Mouse (Mus musculus) left cerebral cortex, adult 8-10 months (tissue): ENCODE data around the gene Tmem170b. TPM values are rescaled to one million over a fixed set of nuclear protein-coding genes. Genes with fewer than 3 reads are reported as not detected.
"Not testable (repeated sequence)": the region's sequence is repeated elsewhere in the genome, so short reads cannot be mapped to it uniquely, and the experiment has no call there.

ENCODE experiments used
- DNase-seq, 2 experiments: peaks; one replicate each; pipeline ENCODE4 v3.0.0; 2022; ENCODE audit warnings: low spot score in 2 of 2
- total RNA-seq, 4 experiments: library from RNA; stranded (reverse); gene quantifications; 2 replicates each; pipeline ENCODE4 v1.2.4; 2022

Tmem170b gene
- total RNA-seq, 4 experiments from 2014 or later, result 78.7 to 83.4 (median 80.8) TPM

- no peak for DNase-seq
Observed at GRCm38 (mm10) chr13:41663501-41664195, 57.9 kb downstream of the Tmem170b start.

DNA sequence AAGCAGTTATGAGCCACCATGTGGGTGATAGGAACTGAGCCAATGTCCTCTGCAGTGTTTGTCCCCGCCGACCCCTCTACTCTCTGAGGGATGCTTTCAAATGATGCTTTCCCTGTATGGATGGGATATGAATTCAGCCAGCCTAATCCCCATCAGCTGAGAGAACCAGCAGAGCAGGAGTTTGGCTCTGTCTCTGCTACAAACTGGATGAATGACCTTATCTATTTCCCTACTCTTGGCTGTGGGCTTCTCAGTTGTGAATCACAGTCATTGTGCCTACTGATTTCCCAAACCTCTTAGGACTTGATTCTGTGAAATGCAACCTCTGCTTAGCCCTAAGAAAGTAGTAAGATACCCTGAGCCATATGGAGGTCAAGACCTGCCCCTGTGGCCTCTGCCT, 64.2 kb downstream of the Tmem170b start:
- DNase-seq, result no peak

DNA sequence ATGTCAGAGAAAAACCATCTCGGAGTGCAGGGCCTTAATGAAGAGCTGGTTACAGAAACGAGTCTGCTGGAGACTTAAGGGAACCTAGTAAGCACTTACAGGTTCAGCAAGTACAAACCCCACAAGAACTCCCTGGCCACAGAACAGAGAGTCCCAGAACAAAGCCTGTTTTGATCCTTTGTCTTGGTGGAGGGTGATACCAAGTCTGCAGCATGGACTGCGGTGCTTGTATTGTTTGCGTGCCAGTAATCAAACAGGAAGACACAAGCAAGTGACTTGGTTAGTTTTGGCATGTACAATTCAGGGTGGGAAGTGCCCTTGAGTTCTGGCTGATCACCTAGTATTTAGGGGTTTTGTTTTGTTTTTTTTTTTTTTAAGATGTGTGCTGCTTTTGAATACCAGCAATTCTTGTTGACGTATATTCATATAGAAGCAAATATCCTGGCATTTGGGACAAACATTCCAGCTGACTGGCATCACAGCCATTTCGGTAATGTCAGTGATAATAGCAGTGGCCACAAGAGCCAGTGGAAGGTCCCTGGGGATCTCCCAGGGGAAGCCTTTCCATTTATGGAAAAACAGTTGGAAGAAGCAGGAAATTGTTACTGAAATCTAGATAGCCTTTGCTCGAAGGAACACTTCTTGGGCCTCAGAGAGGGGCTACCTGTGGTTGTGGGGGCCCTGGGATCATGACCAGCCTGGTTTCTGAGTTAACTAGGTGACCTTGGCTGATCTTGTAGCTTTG, 64.9 kb downstream of the Tmem170b start:
- DNase-seq, result no peak

- DNase-seq, result no peak
Observed at GRCm38 (mm10) chr13:41671136-41671705, 65.5 kb downstream of the Tmem170b start.

DNA sequence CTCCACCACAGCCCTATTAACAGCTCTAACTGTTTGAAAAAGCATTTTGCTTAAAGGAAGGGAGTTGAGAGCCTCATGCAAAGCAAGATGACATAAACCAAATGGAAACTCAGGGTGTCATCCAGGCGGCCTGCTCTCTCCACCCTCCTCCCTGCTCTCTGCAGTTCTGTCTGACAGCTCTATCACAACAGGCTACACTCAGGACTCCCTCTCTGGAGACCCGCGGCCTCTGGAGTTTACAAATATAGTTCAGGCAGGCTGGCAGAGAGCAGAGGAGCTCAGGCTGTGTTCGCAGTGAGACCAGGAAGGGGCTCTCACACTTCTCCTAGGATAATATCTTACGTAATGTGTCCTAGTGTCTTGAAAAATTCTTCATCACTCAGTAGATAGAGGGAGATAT, 67.2 kb downstream of the Tmem170b start:
- DNase-seq, result not testable (repeated sequence)

DNA sequence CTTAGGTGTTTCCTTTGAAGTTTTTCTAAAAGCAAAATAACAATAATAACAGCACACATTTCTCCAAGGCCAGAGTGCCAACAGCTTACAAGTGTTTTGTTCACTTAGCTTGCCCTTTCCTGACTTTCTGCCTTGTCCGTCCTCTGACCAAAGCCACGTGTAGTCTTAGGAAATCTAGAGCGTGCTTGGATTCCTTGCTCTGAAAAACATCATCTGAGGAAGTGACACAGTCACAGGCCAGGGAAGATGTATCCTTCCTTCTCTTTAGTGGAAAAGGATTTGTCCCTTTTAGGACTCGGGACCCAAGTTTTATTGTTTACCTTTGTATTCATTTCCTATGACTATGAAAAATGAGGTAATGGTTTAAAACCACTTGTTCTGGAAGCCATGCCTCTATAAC, 67.8 kb downstream of the Tmem170b start:
- no peak for DNase-seq

DNA sequence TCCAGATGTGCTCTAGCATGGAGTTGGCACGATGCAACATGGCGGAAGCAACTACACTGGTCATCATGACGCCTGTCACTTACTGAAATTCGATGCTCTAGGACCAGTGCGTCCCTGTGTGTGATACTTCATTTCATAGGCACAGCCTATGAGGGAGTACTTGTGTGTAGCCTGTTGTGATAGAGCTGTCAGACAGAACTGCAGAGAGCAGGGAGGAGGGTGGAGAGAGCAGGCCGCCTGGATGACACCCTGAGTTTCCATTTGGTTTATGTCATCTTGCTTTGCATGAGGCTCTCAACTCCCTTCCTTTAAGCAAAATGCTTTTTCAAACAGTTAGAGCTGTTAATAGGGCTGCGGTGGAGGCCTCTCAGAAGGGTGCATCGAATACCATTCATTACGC, 68.9 kb downstream of the Tmem170b start:
- not testable (repeated sequence) for DNase-seq

DNA sequence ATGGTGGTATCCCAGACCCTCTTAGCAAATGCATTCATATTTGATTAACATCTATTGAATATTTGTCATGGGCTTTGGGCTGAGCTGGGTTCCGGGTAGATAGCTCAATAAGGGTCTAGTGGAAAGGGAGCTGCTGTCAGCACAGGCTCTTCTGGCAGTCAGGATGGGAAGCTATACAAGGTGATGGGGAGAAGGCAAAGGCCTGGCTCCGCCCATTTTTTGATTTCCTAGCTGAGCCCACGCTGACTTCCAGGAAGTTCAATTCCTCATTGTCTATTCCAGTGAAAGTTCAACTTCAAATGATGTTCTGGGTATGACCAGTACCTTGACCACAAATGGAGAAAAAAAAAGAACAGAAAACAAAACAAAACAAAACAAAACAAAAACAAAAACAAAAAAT, 69.8 kb downstream of the Tmem170b start:
- DNase-seq, result no peak

- no peak for DNase-seq
Observed at GRCm38 (mm10) chr13:41675966-41676835, 70.5 kb downstream of the Tmem170b start.

DNA sequence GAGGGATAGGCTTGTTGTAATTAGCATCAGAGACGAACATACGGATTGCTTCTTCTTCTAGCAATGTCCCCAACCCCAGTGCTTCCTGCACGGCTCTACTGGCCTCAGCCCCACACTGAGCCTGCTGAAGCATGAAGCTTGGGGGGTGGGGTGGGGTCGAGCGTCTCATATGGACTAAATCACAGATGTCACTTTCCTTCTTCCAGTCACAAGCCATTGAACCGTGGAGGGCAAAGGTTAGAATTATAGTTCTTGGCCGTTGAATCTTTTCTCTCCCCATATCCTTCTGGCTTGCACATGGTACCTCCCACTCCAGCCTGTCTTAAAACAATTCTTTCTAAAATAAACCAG, 71.1 kb downstream of the Tmem170b start:
- no peak for DNase-seq

- no peak for DNase-seq
Observed at GRCm38 (mm10) chr13:41680854-41681549, 75.3 kb downstream of the Tmem170b start.

DNA sequence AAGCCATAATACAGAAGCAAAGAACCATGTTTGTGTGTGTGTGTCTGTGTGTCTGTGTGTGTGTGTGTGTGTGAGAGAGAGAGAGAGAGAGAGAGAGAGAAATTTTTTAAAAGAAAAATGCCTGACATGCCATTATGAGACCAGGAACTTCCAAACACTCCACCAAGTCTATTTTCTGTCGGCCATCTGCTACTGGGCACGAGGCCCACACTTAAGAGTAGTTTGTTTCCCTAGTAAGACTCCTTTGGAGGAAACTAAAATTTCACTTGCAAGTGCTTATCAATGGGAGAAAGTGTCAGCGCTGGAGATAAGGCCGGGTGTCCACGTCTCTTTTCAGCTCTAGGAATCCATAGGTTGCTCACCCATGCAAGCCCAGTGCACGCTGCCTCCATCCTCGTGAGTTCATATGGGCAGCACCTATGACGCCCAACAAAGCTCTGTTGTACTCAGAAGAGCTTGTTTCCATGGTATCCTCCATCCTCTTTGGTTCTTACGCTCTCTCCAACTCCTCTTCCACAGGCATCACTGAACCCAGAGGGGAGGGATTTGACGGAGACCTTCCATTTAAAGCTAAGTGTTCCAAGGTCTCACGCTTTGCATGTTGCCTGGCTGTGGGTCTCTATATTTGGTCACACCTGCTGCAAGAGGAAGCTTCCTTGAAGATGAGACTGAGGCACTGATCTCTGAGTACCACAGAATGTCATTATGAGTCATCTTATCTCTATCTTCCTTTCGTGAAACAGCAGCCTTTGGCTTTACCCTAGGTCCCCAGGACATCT, 76.8 kb downstream of the Tmem170b start:
- DNase-seq, result peak in 1 of 2 experiments; percentile 16

GRCm38 (mm10) chr13:41683356-41684012, 77.8 kb downstream of the Tmem170b start:
- no peak for DNase-seq

- no peak for DNase-seq
Observed at GRCm38 (mm10) chr13:41685499-41685898, 79.8 kb downstream of the Tmem170b start.

- DNase-seq, result no peak
Observed at GRCm38 (mm10) chr13:41689055-41689454, 83.3 kb downstream of the Tmem170b start.

GRCm38 (mm10) chr13:41689598-41690045, 83.9 kb downstream of the Tmem170b start:
- DNase-seq, result no peak
